25 mouse cellular contexts compared by ENCODE assay signal in the genomic region with DNA sequence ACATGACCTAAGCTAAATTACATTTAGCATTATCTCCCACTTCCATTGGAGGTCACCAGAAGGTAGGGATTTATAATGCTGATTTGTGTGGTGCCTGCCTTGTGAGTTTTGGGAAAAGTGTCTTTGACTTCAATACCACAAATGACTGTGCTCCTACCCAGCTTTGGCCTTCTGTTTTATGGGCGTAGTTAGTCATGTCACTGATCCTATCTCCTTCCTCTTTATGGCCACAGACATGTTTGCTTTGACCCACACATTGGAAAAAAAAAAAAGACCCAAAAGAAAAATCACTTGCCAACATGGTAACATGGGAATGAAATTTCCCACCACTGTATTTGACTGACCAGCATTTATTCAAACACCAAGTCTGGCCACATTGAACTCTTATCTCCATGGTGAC.
"Had no signal": no experiment of that assay in that cellular context is flagged by ENCODE, and none has a peak within 500 bp of the region (broad histone marks: within the 10 kb centered on the region; RNA-seq: fewer than 3 reads in every experiment).

No protein-coding gene starts in this region.

- H3K9ac ChIP-seq: heart, embryonic 12.5 days; heart, embryonic 13.5 days; heart, embryonic 15.5 days; hindbrain, embryonic 12.5 days; hindbrain, embryonic 13.5 days; hindbrain, embryonic 14.5 days; hindbrain, embryonic 15.5 days; intestine, embryonic 15.5 days; kidney, embryonic 15.5 days had no signal

- H3K27me3 ChIP-seq: heart, embryonic 12.5 days; heart, embryonic 13.5 days; heart, embryonic 15.5 days; hindbrain, embryonic 12.5 days; hindbrain, embryonic 13.5 days; hindbrain, embryonic 15.5 days; intestine, embryonic 15.5 days; kidney, embryonic 15.5 days had no signal

- H3K4me2 ChIP-seq: heart, embryonic 11.5 days; heart, embryonic 12.5 days; heart, embryonic 13.5 days; heart, embryonic 15.5 days; hindbrain, embryonic 12.5 days; hindbrain, embryonic 13.5 days; hindbrain, embryonic 14.5 days; hindbrain, embryonic 15.5 days; intestine, embryonic 15.5 days; kidney, embryonic 15.5 days had no signal

- H3K9me3 ChIP-seq: heart, embryonic 10.5 days; heart, embryonic 12.5 days; heart, embryonic 13.5 days; heart, embryonic 15.5 days; hindbrain, embryonic 10.5 days; hindbrain, embryonic 12.5 days; hindbrain, embryonic 13.5 days; hindbrain, embryonic 15.5 days; intestine, embryonic 15.5 days; kidney, embryonic 15.5 days had no signal

- ATAC-seq: hindbrain, embryonic 16.5 days; hindbrain, postnatal 0 days; inflammation-experienced regulatory T-cells, adult 6 months; intestine, embryonic 15.5 days; intestine, embryonic 16.5 days; intestine, postnatal 0 days had no signal

- H3K4me3 ChIP-seq: heart, embryonic 10.5 days; heart, embryonic 12.5 days; heart, embryonic 13.5 days; heart, embryonic 15.5 days; hindbrain, embryonic 10.5 days; hindbrain, embryonic 12.5 days; hindbrain, embryonic 13.5 days; hindbrain, embryonic 15.5 days; intestine, embryonic 15.5 days; kidney, embryonic 15.5 days; layer of hippocampus, adult 2 months; left cerebral cortex, adult 2 months had no signal

- H3K27ac ChIP-seq: heart, embryonic 10.5 days; heart, embryonic 13.5 days; hindbrain, embryonic 10.5 days; hindbrain, embryonic 12.5 days; hindbrain, embryonic 13.5 days; hindbrain, embryonic 14.5 days; hindbrain, embryonic 15.5 days; hindbrain, postnatal 0 days; intestine, embryonic 15.5 days; kidney, embryonic 15.5 days; kidney, postnatal 0 days; layer of hippocampus, adult 2 months; left cerebral cortex, adult 2 months had no signal

- H3K36me3 ChIP-seq: heart, embryonic 10.5 days; heart, embryonic 12.5 days; heart, embryonic 13.5 days; heart, embryonic 15.5 days; hindbrain, embryonic 10.5 days; hindbrain, embryonic 12.5 days; hindbrain, embryonic 13.5 days; hindbrain, embryonic 15.5 days; intestine, embryonic 15.5 days; kidney, embryonic 15.5 days had no signal

- H3K4me1 ChIP-seq: heart, embryonic 10.5 days; hindbrain, embryonic 10.5 days; hindbrain, embryonic 12.5 days; hindbrain, embryonic 13.5 days; hindbrain, embryonic 15.5 days; intestine, embryonic 15.5 days; kidney, embryonic 15.5 days had no signal

- DNase-seq: kidney, adult 11 months; kidney, adult 18-20 months; kidney, adult 8-10 months; kidney, adult 9 months; layer of hippocampus, adult 9-11 months had no signal
